Mouse (Mus musculus) kidney, postnatal 4 days (tissue): ENCODE measurements at regions not wholly inside any gene's neighbourhood (a gene's known extent, or its start where the extent isn't known, plus 50 kb on each side); places are given as distances from the start of the nearest gene placed in this dataset.

Experiments used
- DNase-seq, 2 experiments: peaks; one replicate each; pipeline ENCODE4 v3.0.0; 2021; ENCODE audit warnings: mixed read lengths in 2 of 2

- DNase-seq = no peak
These were observed 551.2 kb downstream of the Tlr4 start for GRCm38 (mm10) chr4:67378632-67379031.

- DNase-seq = no peak
These were observed 560.5 kb downstream of the Tlr4 start for GRCm38 (mm10) chr4:67387834-67388233.

GRCm38 (mm10) chr4:67402977-67403376 is 575.6 kb downstream of the Tlr4 start:
- no peak for DNase-seq

- no peak for DNase-seq
These were observed 596.7 kb downstream of the Tlr4 start for GRCm38 (mm10) chr4:67424064-67424463.

- no peak for DNase-seq
These were observed 598.3 kb downstream of the Tlr4 start for GRCm38 (mm10) chr4:67425712-67426111.

- DNase-seq = no peak
These were observed 620.5 kb downstream of the Tlr4 start for GRCm38 (mm10) chr4:67447835-67448234.

GRCm38 (mm10) chr4:67459871-67460270 is 632.5 kb downstream of the Tlr4 start:
- peak in 1 of 2 experiments; percentile 35 for DNase-seq

GRCm38 (mm10) chr4:67473034-67473433 is 645.6 kb downstream of the Tlr4 start:
- no peak for DNase-seq

GRCm38 (mm10) chr4:67477264-67477845 is 650.0 kb downstream of the Tlr4 start:
- DNase-seq = peak; percentile 21 to 37

- no peak for DNase-seq
These were observed 650.7 kb downstream of the Tlr4 start for GRCm38 (mm10) chr4:67478081-67478480.

- DNase-seq = no peak
These were observed 694.9 kb downstream of the Tlr4 start for GRCm38 (mm10) chr4:67522235-67522634.

GRCm38 (mm10) chr4:67523158-67523557 is 695.8 kb downstream of the Tlr4 start:
- DNase-seq = no peak

GRCm38 (mm10) chr4:67529586-67529985 is 702.2 kb downstream of the Tlr4 start:
- no peak for DNase-seq

- peak in 1 of 2 experiments; percentile 2 for DNase-seq
These were observed 712.1 kb downstream of the Tlr4 start for GRCm38 (mm10) chr4:67539466-67539865.

- no peak for DNase-seq
These were observed 718.6 kb downstream of the Tlr4 start for GRCm38 (mm10) chr4:67546013-67546412.

- DNase-seq = no peak
These were observed 720.6 kb downstream of the Tlr4 start for GRCm38 (mm10) chr4:67547957-67548356.

- DNase-seq = no peak
These were observed 726.1 kb downstream of the Tlr4 start for GRCm38 (mm10) chr4:67553511-67553910.

GRCm38 (mm10) chr4:67574816-67575215 is 747.4 kb downstream of the Tlr4 start:
- DNase-seq = no peak

- no peak for DNase-seq
These were observed 762.1 kb downstream of the Tlr4 start for GRCm38 (mm10) chr4:67589501-67589900.

GRCm38 (mm10) chr4:67589976-67590727 is 762.8 kb downstream of the Tlr4 start:
- DNase-seq = no peak

- DNase-seq = no peak
These were observed 779.8 kb downstream of the Tlr4 start for GRCm38 (mm10) chr4:67607166-67607565.

GRCm38 (mm10) chr4:67614486-67615067 is 787.2 kb downstream of the Tlr4 start:
- DNase-seq = no peak

- no peak for DNase-seq
These were observed 799.3 kb downstream of the Tlr4 start for GRCm38 (mm10) chr4:67626641-67627040.

GRCm38 (mm10) chr4:67646090-67646489 is 818.7 kb downstream of the Tlr4 start:
- no peak for DNase-seq
